Mouse (Mus musculus): Measurements from ENCODE around the gene Ablim2. TPM values are rescaled to one million over a fixed set of nuclear protein-coding genes. Genes with fewer than 3 reads are reported as not detected.

Ablim2 gene
- polyA plus RNA-seq, 1 experiment from 2014 or later: 2.7 TPM

DNA sequence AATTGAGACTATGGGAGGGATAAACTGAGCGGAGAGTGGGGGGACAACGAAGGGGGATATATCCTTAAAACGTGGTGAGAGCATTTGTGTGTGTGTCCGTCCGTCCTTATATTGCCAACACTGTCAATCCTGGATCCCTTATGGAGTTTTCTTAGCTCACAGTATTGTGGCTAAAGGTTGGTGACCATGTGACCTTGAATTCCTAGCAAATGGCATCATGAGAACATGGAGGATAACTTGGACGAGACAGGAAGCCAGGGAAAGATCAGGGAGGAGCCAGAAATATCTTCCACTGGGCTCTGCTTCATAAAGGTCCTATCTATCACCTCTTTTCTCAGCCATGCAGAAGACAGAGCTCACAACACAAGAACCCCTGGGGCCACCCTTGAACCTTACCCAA is 165.8 kb downstream of the Ablim2 start:
- no peaks in the 10 kb centered on the region for H3K9me3 ChIP-seq
- H3K4me1 ChIP-seq: peaks cover 76% of the 10 kb centered on the region
- H3K36me3 ChIP-seq: no peaks in the 10 kb centered on the region
- H3K4me3 ChIP-seq: no peak overlapping the region
- H3K4me2 ChIP-seq: no peak overlapping the region
- no peak overlapping the region for H3K9ac ChIP-seq
- H3K27me3 ChIP-seq: no peaks in the 10 kb centered on the region
- H3K27ac ChIP-seq: no peak overlapping the region
- ATAC-seq (ENCODE audit: insufficient number of reproducible peaks, low FRiP score, low TSS enrichment, low read depth): no peak
- WGBS: 85% methylated on average over 6 of the region's 6 CpGs

DNA sequence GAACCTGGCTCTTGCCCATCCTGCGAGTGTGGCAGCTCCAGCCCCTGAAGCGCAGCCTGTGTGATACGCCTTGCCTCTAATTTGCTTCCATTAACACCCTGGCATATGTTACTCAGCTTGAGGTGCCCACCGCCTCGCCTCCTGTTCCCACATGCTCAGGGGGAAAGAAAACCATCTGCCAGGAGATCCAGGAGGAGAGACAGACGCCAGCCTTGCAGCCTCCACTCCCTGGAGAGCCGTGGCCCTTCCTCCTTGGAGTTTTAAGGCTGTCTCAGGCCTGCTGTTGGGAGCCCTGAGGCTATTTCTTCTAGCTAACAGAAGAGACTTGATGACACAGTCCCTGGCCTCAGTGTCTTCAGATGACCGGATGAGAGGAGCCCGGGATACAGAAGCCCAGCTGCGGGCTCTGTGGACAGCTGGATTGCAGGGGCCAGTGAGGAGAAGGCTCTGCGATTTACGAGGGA is 167.5 kb downstream of the Ablim2 start:
- no peak overlapping the region for H3K4me3 ChIP-seq
- peak overlapping the region; percentile 63 for H3K27ac ChIP-seq

DNA sequence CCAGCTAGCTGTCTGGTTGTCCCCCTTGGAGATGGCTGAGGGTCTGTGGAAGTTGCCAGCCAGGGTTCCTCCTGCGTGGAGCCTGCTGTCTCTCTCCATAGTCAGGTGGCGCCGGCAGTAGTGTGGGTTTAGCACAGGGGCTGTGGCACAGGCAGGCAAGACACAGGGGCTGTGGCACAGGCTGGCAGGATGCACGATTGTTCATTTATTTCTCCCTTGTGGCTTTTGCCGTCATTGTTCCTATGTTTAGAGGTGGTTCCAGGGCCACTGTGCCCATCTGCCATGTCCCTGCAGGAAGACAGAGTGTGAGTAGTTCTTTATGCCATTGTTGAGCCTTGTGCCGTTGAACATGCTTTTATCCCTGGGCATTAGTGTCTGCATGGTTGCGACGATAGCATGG is 168.8 kb downstream of the Ablim2 start:
- Histone ChIP-seq H3K4me2 (no peak overlapping the region), H3K36me3 (no peaks in the 10 kb centered on the region), H3K27ac (no peak overlapping the region), H3K9ac (no peak overlapping the region), H3K9me3 (no peaks in the 10 kb centered on the region), H3K4me1 (peaks cover 52% of the 10 kb centered on the region), H3K4me3 (no peak overlapping the region), H3K27me3 (no peaks in the 10 kb centered on the region)
- 80% methylated on average over 8 of the region's 8 CpGs for WGBS
- no peak for ATAC-seq (ENCODE audit: insufficient number of reproducible peaks, low FRiP score, low TSS enrichment, low read depth)

More for the DNA sequence above, 167.5 kb downstream of the Ablim2 start:
- Histone ChIP-seq H3K27me3 (no peaks in the 10 kb centered on the region), H3K36me3 (no peaks in the 10 kb centered on the region), H3K4me1 (peaks cover 63% of the 10 kb centered on the region), H3K9ac (no peak overlapping the region), H3K4me2 (no peak overlapping the region), H3K9me3 (no peaks in the 10 kb centered on the region)
- 22% methylated on average over 12 of the region's 12 CpGs for WGBS
- no peak for ATAC-seq (ENCODE audit: insufficient number of reproducible peaks, low FRiP score, low TSS enrichment, low read depth)

DNA sequence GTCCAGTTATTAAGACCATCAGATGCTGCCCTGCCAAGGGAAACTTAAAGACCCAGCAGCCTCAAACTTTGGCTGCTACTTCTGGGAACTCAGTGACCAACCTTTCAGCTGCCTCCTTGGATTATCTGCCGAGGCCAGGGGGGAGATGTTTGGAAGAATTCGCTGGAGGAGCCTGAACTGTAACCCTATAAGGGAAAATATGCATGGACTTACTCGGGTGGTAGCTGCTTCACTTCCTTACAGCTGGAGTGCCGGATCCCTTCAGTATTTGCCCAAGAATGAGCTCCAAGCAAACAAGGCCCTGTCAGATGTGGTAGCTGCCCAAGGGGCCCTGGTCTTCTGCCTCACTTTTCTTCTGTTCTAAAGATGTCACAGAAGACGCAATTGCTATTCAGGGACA is 173.6 kb downstream of the Ablim2 start:
- Histone ChIP-seq H3K4me2 (no peak overlapping the region), H3K9me3 (no peaks in the 10 kb centered on the region), H3K9ac (no peak overlapping the region), H3K27me3 (no peaks in the 10 kb centered on the region), H3K4me3 (no peak overlapping the region), H3K4me1 (peaks cover 17% of the 10 kb centered on the region), H3K36me3 (peaks cover 4% of the 10 kb centered on the region), H3K27ac (peak overlapping the region; percentile 27; the same call in 1 of the 2 replicates)
- WGBS: 57% methylated on average over 5 of the region's 5 CpGs
- no peak for ATAC-seq (ENCODE audit: insufficient number of reproducible peaks, low FRiP score, low TSS enrichment, low read depth)

DNA sequence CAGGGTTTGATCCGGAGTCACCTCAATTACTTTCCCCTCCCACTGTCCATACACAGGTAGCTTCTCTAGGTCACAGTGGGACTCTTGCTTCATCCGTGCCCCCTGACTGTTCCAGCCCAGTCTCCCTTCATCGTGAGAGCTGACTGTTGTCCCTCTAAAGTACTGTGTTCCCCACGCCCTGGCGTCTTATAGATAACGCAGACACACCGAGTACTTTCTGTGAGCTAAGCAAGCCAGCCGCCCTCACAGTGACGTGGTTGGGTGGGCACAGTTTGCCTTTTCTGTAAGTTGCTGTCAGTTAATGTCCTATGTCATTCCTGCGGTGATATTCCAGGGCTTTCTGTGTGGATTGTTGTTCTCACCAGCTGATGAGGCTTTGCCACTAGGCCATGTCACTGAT is 175.4 kb downstream of the Ablim2 start:
- H3K9me3 ChIP-seq: no peaks in the 10 kb centered on the region
- H3K27ac ChIP-seq: no peak overlapping the region
- H3K4me1 ChIP-seq: peaks cover 4% of the 10 kb centered on the region
- WGBS: 86% methylated on average over 10 of the region's 10 CpGs
- ATAC-seq (ENCODE audit: insufficient number of reproducible peaks, low FRiP score, low TSS enrichment, low read depth): no peak
- H3K36me3 ChIP-seq: peaks cover 12% of the 10 kb centered on the region
- H3K4me3 ChIP-seq: no peak overlapping the region
- no peaks in the 10 kb centered on the region for H3K27me3 ChIP-seq
- H3K9ac ChIP-seq: no peak overlapping the region
- no peak overlapping the region for H3K4me2 ChIP-seq

Other genes starting within 250 kb of the Ablim2 start
- gene Cpz, start 232.2 kb upstream of the Ablim2 start, polyA plus RNA-seq (2015; fragmentation: Nextera tagmentation; extraction: Ambion mirVana): 12.1 and 16.4 TPM in 2 replicates
- 9.0 and 9.1 TPM in 2 replicates for gene Trmt44, start 182.8 kb upstream of the Ablim2 start, polyA plus RNA-seq (2015; fragmentation: Nextera tagmentation; extraction: Ambion mirVana)
- 11.6 and 12.4 TPM in 2 replicates for gene Acox3, start 174.8 kb upstream of the Ablim2 start, polyA plus RNA-seq (2015; fragmentation: Nextera tagmentation; extraction: Ambion mirVana)
- 72.3 and 92.9 TPM in 2 replicates for gene Htra3, start 78.1 kb upstream of the Ablim2 start, polyA plus RNA-seq (2015; fragmentation: Nextera tagmentation; extraction: Ambion mirVana)
- 6.6 and 7.3 TPM in 2 replicates for gene Sh3tc1, start 17.9 kb upstream of the Ablim2 start, polyA plus RNA-seq (2015; fragmentation: Nextera tagmentation; extraction: Ambion mirVana)
- gene Afap1, start 135.4 kb downstream of the Ablim2 start, polyA plus RNA-seq (2015; fragmentation: Nextera tagmentation; extraction: Ambion mirVana): 21.6 and 23.2 TPM in 2 replicates

All from limb, embryonic 15.5 days (tissue).